Mouse (Mus musculus): ENCODE measurements around the gene Dhrs7c. TPM values are rescaled to one million over a fixed set of nuclear protein-coding genes. Genes with fewer than 3 reads are reported as not detected.

The Dhrs7c gene
- polyA plus RNA-seq, 1 experiment: not detected

DNA sequence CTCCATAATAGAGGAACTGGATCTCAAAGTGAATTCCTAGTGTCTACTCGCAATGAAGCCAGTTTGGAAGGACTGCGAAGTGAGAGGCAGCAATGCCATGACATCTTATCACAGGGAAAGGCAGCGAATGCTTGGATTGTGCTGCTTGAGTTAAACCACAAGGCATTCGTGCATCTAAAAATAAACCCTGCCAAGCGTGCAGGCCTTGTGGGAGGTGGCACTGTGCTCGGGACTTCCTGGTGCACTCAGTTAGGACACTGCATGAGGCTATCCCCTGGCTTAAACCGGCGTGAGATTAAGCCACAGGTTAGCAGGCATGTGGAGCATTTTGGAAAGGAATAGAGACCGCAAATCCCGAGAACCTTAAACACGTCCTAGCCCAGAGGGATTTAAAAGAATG is 7.8 kb upstream of the Dhrs7c start:
- TF ChIP-seq CTCF (IDR thresholded peaks at IDR 0.05; ENCODE audit: extremely low read depth, insufficient read length, insufficient replicate concordance, low read depth, low read length) (no peak), POLR2A (IDR thresholded peaks at IDR 0.05; ENCODE audit: low read depth, low read length) (no peak)
- 68% methylated on average over 11 of the region's 11 CpGs for WGBS
- Histone ChIP-seq H3K4me1 (ENCODE audit: control insufficient read depth, insufficient read depth, insufficient read length, low read length) (no peaks in the 10 kb centered on the region), H3K27me3 (ENCODE audit: control insufficient read depth, insufficient read depth, low read length) (no peaks in the 10 kb centered on the region), H3K4me3 (ENCODE audit: low read depth, low read length) (no peak overlapping the region), H3K36me3 (ENCODE audit: control insufficient read depth, insufficient read depth, low read length) (no peaks in the 10 kb centered on the region), H3K27ac (ENCODE audit: insufficient read depth, low read depth, low read length) (no peak overlapping the region)

GRCm38 (mm10) chr11:67800130-67800723 is 2.2 kb downstream of the Dhrs7c start:
- TF ChIP-seq POLR2A (IDR thresholded peaks at IDR 0.05; ENCODE audit: low read depth, low read length): no peak
- H3K27ac ChIP-seq (ENCODE audit: insufficient read depth, low read depth, low read length): no peak overlapping the region
- no peaks in the 10 kb centered on the region for H3K27me3 ChIP-seq (ENCODE audit: control insufficient read depth, insufficient read depth, low read length)
- H3K4me3 ChIP-seq (ENCODE audit: low read depth, low read length): no peak overlapping the region
- no peaks in the 10 kb centered on the region for H3K4me1 ChIP-seq (ENCODE audit: control insufficient read depth, insufficient read depth, insufficient read length, low read length)
- H3K36me3 ChIP-seq (ENCODE audit: control insufficient read depth, insufficient read depth, low read length): no peaks in the 10 kb centered on the region

DNA sequence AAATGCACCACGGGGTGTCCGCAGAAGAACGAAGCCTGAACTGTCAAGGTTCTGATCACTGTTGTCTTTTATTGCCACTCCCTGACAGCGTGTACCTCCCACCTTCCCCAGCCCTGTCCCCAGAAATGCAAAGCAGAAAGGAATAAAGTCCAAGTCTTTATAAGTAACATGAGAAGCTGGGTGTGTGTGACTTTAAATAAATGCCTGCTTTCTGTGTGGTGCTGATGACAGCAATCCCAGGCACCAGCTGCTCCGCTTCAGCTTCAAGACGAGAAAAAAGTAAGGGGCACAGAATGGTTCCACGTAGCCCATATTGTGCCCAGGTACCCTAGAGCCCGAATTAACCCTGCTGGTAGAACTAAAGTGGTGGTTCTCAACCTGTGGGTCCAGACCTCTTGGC is 3.2 kb downstream of the Dhrs7c start:
- H3K27me3 ChIP-seq (ENCODE audit: control insufficient read depth, insufficient read depth, low read length): no peaks in the 10 kb centered on the region
- H3K4me1 ChIP-seq (ENCODE audit: control insufficient read depth, insufficient read depth, insufficient read length, low read length): no peaks in the 10 kb centered on the region
- no peaks in the 10 kb centered on the region for H3K36me3 ChIP-seq (ENCODE audit: control insufficient read depth, insufficient read depth, low read length)
- no peak for TF ChIP-seq CTCF (IDR thresholded peaks at IDR 0.05; ENCODE audit: extremely low read depth, insufficient read length, insufficient replicate concordance, low read depth, low read length)
- TF ChIP-seq POLR2A (IDR thresholded peaks at IDR 0.05; ENCODE audit: low read depth, low read length): no peak
- no peak overlapping the region for H3K4me3 ChIP-seq (ENCODE audit: low read depth, low read length)
- H3K27ac ChIP-seq (ENCODE audit: insufficient read depth, low read depth, low read length): no peak overlapping the region
- WGBS: 47% methylated on average over 8 of the region's 8 CpGs

DNA sequence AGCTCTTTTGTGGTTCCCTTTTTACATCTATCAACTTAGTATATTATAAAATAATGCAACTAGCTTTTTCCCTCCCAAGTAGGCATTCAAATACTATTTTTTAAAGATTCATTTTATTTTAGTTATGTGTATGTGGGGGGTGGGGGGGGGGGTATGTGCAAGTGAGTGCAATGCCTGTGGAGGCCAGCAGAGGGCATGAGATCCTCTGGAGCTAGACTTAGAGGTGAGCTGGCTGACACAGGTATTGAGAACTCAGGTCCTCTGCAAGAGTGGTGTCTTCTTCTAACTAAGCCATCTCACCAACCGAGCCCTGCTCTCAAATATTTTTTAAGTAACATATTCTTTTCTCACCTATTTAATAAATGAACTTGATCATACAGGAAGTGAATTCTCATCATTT is 7.6 kb downstream of the Dhrs7c start:
- Histone ChIP-seq H3K36me3 (ENCODE audit: control insufficient read depth, insufficient read depth, low read length) (no peaks in the 10 kb centered on the region), H3K27me3 (ENCODE audit: control insufficient read depth, insufficient read depth, low read length) (no peaks in the 10 kb centered on the region), H3K27ac (ENCODE audit: insufficient read depth, low read depth, low read length) (no peak overlapping the region), H3K4me1 (ENCODE audit: control insufficient read depth, insufficient read depth, insufficient read length, low read length) (no peaks in the 10 kb centered on the region), H3K4me3 (ENCODE audit: low read depth, low read length) (no peak overlapping the region)
- TF ChIP-seq POLR2A (IDR thresholded peaks at IDR 0.05; ENCODE audit: low read depth, low read length): no peak
- peak; percentile 36; the same call in 1 of the 2 replicates for TF ChIP-seq CTCF (IDR thresholded peaks at IDR 0.05; ENCODE audit: extremely low read depth, insufficient read length, insufficient replicate concordance, low read depth, low read length)
- 97% methylated on average over 1 of the region's 1 CpGs for WGBS

- TF ChIP-seq POLR2A (IDR thresholded peaks at IDR 0.05; ENCODE audit: low read depth, low read length): no peak
- no peak for TF ChIP-seq CTCF (IDR thresholded peaks at IDR 0.05; ENCODE audit: extremely low read depth, insufficient read length, insufficient replicate concordance, low read depth, low read length)
- Histone ChIP-seq H3K4me1 (ENCODE audit: control insufficient read depth, insufficient read depth, insufficient read length, low read length) (no peaks in the 10 kb centered on the region), H3K27ac (ENCODE audit: insufficient read depth, low read depth, low read length) (no peak overlapping the region), H3K4me3 (ENCODE audit: low read depth, low read length) (no peak overlapping the region), H3K36me3 (ENCODE audit: control insufficient read depth, insufficient read depth, low read length) (no peaks in the 10 kb centered on the region), H3K27me3 (ENCODE audit: control insufficient read depth, insufficient read depth, low read length) (no peaks in the 10 kb centered on the region)
- 71% methylated on average over 11 of the region's 11 CpGs for WGBS
Measured at GRCm38 (mm10) chr11:67806832-67807597, 9.0 kb downstream of the Dhrs7c start.

DNA sequence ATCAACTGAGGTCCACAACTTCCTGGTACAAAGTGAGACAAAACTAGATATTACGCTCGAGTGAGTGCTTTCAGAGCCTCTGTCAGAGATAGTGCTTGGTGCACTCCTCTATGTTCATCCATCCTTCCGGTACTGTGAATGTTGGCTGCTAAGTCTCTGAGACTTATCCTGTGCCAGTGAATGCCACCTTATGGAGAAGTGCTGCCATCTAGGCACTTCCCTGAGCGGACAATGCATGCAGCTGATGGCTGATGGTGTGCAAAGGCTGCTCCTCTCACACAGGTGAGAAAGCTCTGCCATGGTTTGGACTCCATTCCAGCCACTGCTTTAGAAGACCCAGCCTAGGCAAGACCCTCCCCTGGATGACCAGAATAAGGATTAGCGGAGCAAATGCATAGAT is 10.1 kb downstream of the Dhrs7c start:
- WGBS: 61% methylated on average over 5 of the region's 5 CpGs
- Histone ChIP-seq H3K27ac (ENCODE audit: insufficient read depth, low read depth, low read length) (no peak overlapping the region), H3K36me3 (ENCODE audit: control insufficient read depth, insufficient read depth, low read length) (no peaks in the 10 kb centered on the region), H3K4me3 (ENCODE audit: low read depth, low read length) (no peak overlapping the region), H3K4me1 (ENCODE audit: control insufficient read depth, insufficient read depth, insufficient read length, low read length) (no peaks in the 10 kb centered on the region), H3K27me3 (ENCODE audit: control insufficient read depth, insufficient read depth, low read length) (no peaks in the 10 kb centered on the region)
- TF ChIP-seq POLR2A (IDR thresholded peaks at IDR 0.05; ENCODE audit: low read depth, low read length) (no peak), CTCF (IDR thresholded peaks at IDR 0.05; ENCODE audit: extremely low read depth, insufficient read length, insufficient replicate concordance, low read depth, low read length) (no peak)

DNA sequence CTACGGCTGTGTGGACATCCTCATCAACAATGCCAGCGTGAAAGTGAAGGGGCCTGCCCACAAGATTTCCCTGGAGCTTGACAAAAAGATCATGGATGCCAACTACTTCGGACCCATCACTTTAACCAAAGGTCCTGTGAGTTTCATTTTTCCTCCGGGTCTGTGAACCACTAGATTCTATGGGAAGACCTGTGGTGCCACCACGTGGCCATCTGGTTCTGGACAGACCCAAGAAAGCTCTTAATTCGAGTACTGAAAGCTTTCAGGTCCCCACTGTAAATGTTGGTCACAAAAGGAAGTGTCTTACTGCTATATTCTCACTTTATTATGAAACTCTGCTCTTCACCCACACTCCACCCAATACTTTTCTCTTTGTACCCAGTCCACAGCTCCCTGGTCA is 13.5 kb downstream of the Dhrs7c start:
- Histone ChIP-seq H3K4me3 (ENCODE audit: low read depth, low read length) (no peak overlapping the region), H3K4me1 (ENCODE audit: control insufficient read depth, insufficient read depth, insufficient read length, low read length) (no peaks in the 10 kb centered on the region), H3K27me3 (ENCODE audit: control insufficient read depth, insufficient read depth, low read length) (no peaks in the 10 kb centered on the region), H3K36me3 (ENCODE audit: control insufficient read depth, insufficient read depth, low read length) (no peaks in the 10 kb centered on the region), H3K27ac (ENCODE audit: insufficient read depth, low read depth, low read length) (no peak overlapping the region)
- 68% methylated on average over 6 of the region's 6 CpGs for WGBS
- no peak for TF ChIP-seq POLR2A (IDR thresholded peaks at IDR 0.05; ENCODE audit: low read depth, low read length)
- no peak for TF ChIP-seq CTCF (IDR thresholded peaks at IDR 0.05; ENCODE audit: extremely low read depth, insufficient read length, insufficient replicate concordance, low read depth, low read length)

Measured in small intestine, adult 2 months (tissue).